Mouse (Mus musculus): ENCODE measurements around the gene Cd46. TPM values are rescaled to one million over a fixed set of nuclear protein-coding genes. Genes with fewer than 3 reads are reported as not detected.

Cd46 gene
- total RNA-seq, 2 experiments from 2014 or later = 4.0 to 4.6 TPM

DNA sequence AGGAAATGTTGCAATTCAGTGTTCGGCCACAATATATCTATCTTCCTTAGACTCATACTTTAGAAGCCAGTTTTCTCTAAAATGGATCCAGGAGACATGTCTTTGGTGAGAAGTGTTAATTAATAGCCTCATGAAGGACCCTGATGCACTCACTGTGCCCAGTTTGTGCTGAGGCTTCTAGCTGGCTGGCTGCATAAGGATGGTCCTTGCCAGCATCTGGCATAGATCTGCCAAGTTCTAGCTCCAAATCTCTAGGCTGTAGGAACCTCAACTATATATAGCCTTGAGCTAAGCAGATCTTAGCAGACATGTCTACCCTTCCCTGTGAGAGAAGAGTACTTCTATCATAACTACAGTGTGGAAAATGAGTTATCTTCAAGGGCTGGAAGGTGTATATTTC, 68.2 kb downstream of the Cd46 start:
- DNase-seq (ENCODE audit: low spot score in 2 of 2) = peak in 1 of 2 experiments; percentile 40
- intact Hi-C loops (cut with DNase I) = no loop called here

DNA sequence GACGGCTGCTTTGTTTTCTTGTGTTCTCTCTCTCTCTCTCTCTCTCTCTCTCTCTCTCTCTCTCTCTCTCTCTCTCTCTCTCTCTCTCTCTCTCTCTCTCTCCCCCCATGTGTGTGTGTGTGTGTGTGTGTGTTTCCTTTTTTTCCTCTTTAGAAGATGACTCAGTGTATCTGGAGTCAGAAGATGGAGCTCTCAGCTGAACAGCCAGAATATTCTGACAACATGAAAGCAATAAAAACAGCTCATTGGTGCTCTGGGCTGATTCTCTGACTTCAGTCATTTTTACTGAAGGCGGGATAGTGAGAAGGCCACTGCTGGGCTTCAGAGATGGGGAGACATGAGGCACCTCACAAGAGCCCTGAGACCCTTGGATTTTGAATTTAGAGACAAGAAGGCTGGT, 70.2 kb downstream of the Cd46 start:
- intact Hi-C loops (cut with DNase I) = no loop called here
- DNase-seq (ENCODE audit: low spot score in 2 of 2) = peak in 1 of 2 experiments; percentile 52

GRCm38 (mm10) chr1:195019062-195019600, 72.9 kb downstream of the Cd46 start:
- peak in 1 of 2 experiments; percentile 38 for DNase-seq (ENCODE audit: low spot score in 2 of 2)
- intact Hi-C loops (cut with DNase I) = loop anchor here (5.0 kb wide), 1 partner anchor 137 kb away; no protein-coding TSS in a partner anchor

GRCm38 (mm10) chr1:195018089-195018999, 73.7 kb downstream of the Cd46 start:
- intact Hi-C loops (cut with DNase I) = loop anchor here (1.0 to 5.0 kb wide), 2 partner anchors 42 to 136 kb away; no protein-coding TSS in a partner anchor
- peak; percentile 92 to 98 for DNase-seq (ENCODE audit: low spot score in 2 of 2)

DNA sequence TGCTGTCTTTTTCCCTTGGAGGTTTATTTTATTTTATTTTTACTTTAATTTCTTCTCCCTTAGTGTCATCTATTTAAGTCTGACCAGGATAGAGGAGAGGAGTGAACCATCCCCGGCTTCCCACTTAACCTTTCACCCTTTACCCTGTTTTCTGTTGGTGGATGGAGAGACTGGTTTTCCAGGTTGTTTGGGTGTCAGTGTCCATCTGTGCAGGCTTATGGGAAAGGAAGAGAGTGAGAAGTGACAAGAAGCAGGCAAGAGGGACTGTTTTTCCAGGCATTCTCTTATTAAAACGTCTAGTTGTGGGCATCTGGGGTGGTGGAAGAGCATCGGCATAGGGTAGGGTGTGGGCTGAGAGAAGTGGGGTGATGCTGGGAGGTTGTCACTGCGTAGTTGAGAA, 74.4 kb downstream of the Cd46 start:
- intact Hi-C loops (cut with DNase I) = loop anchor here (1.0 to 5.0 kb wide), 2 partner anchors 41 to 135 kb away; no protein-coding TSS in a partner anchor
- DNase-seq (ENCODE audit: low spot score in 2 of 2) = no peak

GRCm38 (mm10) chr1:195016811-195017501, 75.1 kb downstream of the Cd46 start:
- peak; percentile 76 to 81 for DNase-seq (ENCODE audit: low spot score in 2 of 2)
- intact Hi-C loops (cut with DNase I) = loop anchor here (5.0 kb wide), 1 partner anchor 135 kb away; no protein-coding TSS in a partner anchor

- no peak for DNase-seq (ENCODE audit: low spot score in 2 of 2)
- intact Hi-C loops (cut with DNase I) = loop anchor here (5.0 kb wide), 1 partner anchor 133 kb away; no protein-coding TSS in a partner anchor
Observed at GRCm38 (mm10) chr1:195015281-195015680, 76.8 kb downstream of the Cd46 start.

- DNase-seq (ENCODE audit: low spot score in 2 of 2) = no peak
- intact Hi-C loops (cut with DNase I) = no loop called here
Observed at GRCm38 (mm10) chr1:195014201-195014885, 77.7 kb downstream of the Cd46 start.

- intact Hi-C loops (cut with DNase I) = no loop called here
- DNase-seq (ENCODE audit: low spot score in 2 of 2) = no peak
Observed at GRCm38 (mm10) chr1:195012531-195012930, 79.5 kb downstream of the Cd46 start.

DNA sequence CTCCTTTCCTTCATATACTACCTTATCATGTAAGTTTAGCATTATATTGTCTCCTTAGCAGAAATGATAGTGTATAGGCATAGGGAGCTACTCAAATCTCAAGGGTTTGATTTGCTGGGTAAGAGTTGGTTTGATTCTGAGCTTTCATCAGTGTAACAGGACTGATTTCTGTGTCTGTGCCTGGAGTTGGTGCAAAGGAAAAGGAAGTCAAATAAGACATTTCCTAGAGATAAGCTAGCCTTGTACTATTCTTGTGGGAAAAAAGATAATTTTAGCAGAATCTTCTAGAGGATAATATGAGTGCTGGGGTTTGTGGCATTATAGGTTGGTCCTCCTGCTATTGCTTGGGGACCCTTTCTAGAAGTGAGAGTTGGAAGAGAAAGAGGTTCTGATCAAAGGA, 85.8 kb downstream of the Cd46 start:
- no peak for DNase-seq (ENCODE audit: low spot score in 2 of 2)
- intact Hi-C loops (cut with DNase I) = no loop called here

DNA sequence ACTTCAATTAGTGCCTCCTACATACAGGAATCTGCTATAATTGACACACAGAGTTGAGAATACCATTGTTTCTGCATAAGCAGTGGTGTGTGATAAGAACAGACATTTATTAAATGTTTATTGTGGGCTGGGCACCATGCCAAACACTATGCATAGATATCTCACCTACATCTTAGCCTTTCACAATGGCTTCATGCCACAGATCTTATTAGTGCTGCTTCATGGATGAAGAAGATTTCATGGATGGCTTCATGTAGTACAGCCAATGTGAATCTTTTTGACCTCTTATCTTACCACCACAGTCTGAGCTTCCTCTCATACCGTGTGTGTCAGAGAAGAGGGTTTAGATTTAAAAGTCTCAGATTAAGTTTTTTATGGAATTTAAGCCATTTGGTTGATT, 87.9 kb downstream of the Cd46 start:
- intact Hi-C loops (cut with DNase I) = no loop called here
- DNase-seq (ENCODE audit: low spot score in 2 of 2) = no peak

DNA sequence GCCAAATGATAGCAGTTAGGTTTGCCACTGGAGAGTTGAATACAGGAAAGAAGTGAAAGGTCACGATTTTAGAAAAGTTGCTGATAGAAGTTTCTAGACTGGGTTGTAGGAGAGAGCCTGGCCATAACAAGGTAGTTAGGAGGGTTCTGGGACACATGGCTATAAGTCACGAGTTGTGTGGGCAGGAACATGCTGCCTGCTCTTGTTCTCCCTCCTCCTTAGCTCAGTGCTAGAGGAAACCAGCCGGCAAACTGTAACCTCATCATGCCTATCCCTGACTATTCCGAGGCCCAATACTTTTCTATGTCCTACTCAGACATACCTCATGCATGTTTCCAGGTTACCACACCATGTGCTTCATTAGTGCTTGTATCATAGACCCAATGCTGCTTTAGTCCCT, 88.7 kb downstream of the Cd46 start:
- peak in 1 of 2 experiments; percentile 66 for DNase-seq (ENCODE audit: low spot score in 2 of 2)
- intact Hi-C loops (cut with DNase I) = no loop called here

DNA sequence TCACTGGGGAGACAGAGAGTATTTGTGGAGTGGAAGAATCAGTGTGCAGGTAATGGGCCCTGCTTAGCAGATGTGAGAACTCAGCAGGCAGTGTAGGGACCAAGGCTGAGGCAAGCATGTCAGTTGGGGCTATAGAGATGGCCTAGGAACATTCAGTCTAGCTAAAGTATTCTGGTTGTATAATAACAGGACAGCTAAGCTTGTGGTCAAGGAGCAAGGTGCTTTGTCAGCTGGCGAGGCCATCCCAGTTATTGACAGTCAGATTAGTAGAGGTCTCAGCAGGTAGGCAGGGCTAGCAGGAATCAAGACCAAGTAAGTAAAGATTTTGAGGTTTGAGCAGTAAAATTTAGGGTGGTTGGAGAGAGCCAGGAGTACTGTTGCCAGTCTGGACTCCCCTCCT, 93.7 kb downstream of the Cd46 start:
- intact Hi-C loops (cut with DNase I) = no loop called here
- no peak for DNase-seq (ENCODE audit: low spot score in 2 of 2)

DNA sequence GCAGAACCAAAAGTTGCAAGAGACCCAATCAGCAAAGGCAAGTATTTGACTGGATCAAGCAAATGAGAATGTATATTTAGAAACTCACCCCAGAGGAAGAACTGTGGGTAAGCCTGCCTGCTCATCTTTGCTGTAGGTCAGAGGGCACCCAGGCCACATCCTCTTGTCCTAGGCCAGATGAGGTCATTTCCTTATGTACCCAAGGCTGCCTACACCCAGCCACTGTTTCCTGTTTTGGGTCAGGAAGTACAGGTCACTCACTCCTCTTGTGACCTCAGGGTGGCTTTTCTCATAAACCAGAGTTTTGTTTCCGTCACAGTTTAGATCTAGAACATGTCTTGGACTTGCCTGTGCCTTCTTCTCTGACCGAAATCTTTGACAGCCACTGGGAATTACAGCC, 96.9 kb downstream of the Cd46 start:
- intact Hi-C loops (cut with DNase I) = no loop called here
- no peak for DNase-seq (ENCODE audit: low spot score in 2 of 2)

DNA sequence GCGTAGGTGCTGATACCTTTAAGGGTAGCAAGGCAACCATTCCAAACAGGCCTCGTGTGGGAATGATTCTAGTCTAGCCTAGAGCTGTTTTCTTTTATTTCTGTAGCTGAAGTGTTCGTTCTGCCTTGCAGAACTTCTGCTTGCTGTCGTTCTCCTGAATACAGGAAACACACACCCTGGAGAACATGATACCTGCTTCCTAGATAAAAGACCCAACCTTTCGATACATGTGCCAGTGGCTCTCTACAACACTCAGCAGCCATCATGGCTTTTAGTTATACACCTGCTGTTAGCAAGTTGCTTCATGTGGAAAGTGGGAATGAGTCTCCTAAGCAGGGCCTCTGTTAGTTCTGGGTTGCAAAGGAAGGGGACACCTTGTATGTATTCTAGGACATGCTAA, 97.8 kb downstream of the Cd46 start:
- intact Hi-C loops (cut with DNase I) = no loop called here
- no peak for DNase-seq (ENCODE audit: low spot score in 2 of 2)

DNA sequence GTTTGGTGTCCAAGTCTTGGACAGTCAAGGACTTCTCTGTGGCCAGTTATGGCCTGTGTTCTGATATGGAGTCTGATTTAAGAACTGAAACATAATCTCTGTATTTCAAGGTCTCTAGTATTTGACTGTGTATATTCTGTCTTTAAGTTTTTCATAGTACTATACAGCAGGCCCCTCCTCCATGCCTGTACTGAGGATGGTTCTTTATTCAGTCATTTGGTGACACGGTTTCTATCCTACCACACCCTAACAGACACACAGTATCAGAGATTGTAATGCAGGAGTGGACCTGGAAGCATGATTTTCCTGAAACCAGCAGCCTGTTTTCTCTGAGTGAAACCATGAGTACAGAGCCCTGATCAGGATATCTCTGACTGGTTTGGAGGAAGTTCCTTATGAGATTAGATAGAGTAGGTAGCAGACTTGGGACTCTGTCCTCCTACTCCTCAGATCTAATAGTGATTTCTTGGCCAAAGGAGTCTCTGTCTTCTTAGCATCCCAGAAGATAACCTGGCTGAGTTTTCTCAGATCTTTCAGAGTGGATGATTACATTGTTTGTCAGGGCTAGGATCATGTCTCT, 98.5 kb downstream of the Cd46 start:
- DNase-seq (ENCODE audit: low spot score in 2 of 2) = no peak
- intact Hi-C loops (cut with DNase I) = no loop called here

DNA sequence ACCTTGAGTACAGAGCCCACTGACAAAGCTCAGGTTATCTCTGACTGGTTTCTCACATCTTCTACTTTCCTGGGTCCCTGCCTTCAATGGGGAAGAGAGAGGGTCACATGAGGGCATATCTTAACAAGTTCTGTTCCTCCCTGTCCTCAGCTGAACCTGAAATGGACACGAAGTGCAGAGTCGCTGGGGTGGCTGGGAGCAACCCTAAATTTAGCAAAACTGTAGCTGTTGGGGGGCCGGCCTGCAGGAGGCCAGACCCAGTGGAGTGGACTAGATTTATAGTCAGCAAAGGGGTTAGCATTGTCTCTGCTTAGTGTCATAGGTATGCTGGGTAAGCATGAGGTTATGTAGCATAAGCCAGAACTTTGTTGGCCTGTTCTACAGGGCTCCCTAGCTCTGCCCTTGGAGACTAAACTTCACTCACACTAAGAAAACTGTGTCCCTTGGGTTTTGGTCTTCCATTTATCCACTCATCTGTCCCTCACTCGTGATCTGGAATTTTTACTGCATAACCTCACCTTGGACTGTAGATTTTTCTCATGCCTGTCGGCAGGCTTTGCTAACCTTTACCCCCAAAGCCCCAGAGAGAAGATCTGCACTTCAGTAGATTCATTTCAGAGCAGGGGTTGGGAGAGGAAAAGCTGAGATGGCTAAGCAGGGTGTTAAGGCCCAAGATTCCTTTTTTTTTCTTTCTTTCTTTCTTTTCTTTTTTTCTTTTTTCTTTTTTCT, 99.3 kb downstream of the Cd46 start:
- DNase-seq (ENCODE audit: low spot score in 2 of 2) = no peak
- intact Hi-C loops (cut with DNase I) = no loop called here

- no peak for DNase-seq (ENCODE audit: low spot score in 2 of 2)
- intact Hi-C loops (cut with DNase I) = no loop called here
Observed at GRCm38 (mm10) chr1:194991654-194992053, 100.4 kb downstream of the Cd46 start.

- no peak for DNase-seq (ENCODE audit: low spot score in 2 of 2)
- intact Hi-C loops (cut with DNase I) = no loop called here
Observed at GRCm38 (mm10) chr1:194990976-194991375, 101.1 kb downstream of the Cd46 start.

All from left cerebral cortex, postnatal 25 days (tissue).